Mouse (Mus musculus) right cerebral cortex, adult 2 months (tissue): Measurements from ENCODE around the gene Dnah8.

ENCODE experiments used
- DNase-seq, 2 experiments: peaks; one replicate each; pipeline ENCODE4 v3.0.0; 2021 to 2022; ENCODE audit warnings: low spot score in 2 of 2

Dnah8 gene

DNA sequence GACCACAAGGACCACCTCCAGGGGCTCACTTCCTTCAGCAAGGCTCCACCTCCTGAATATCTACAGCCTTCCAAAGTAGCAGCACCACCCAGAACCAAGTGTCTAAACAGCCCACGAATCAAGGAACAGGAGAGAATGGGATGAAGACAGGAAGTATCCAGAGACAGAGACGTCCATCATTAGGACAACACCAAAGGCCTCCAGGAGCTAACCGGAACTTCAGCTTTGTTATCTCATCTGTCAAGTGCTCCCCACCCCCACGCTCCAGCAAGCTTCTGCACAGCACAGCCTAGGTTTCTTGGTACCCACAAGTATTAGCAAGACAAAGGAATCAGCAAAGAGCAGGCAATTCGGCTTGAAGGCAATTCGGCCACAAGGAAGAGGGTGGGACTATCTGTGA is 254.5 kb downstream of the Dnah8 start:
- no peak for DNase-seq

DNA sequence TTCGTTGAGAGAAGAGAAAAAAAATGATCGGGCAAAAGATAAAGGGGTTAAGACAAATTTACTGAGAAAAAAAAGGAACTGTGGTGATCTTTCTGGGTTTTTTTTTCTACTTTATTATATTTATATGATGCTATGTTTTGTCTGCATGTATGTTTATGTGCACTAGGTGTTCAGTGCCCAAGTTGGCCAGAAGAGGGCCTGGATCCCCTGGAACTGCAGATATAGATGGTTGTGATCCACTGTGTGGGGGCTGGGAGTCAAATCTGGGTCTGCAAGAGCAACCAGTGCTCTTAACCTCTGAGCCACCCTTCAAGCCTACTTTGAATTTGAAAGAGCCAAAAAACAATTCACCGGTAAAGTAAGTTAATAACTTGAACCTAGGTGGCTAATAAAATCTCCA is 256.2 kb downstream of the Dnah8 start:
- DNase-seq: no peak

DNA sequence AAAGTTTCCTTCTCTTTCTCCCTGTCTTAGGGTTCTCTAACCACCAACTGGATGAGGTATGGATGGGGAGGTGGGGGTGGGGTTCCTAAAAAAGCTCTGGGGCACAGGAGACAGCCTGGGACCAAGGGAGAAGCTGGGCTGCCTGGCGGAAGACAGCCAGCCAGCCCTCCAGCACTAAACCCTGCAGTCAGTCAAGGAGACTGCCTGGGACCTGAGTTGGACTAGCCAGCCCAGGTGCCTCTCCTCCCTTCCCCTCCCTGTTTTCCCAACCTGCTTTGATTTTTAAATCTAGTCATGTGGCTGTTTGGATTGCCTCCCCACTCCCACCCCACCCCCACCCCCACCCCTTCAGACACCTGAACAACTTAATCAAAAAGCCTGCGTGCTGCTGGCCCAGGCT is 256.8 kb downstream of the Dnah8 start:
- DNase-seq: no peak

DNA sequence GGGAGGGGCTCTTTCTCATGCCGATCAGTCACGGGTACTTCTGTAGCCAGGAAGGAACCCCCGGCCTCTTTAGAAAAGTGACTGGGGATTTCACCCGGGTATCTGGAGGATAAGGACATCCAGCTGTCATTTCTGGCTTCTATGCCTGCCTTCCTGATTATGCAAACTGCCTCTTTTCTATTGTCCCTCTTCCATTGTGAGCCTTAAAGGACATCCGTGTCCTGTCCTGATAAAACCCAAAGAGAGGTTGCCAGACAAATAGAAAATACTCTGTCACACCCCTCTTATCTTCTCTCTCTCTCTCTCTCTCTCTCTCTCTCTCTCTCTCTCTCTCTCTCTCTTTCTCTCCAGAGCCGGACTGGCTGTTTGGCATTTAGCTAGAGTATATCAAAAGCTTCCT is 258.1 kb downstream of the Dnah8 start:
- DNase-seq: no peak

DNA sequence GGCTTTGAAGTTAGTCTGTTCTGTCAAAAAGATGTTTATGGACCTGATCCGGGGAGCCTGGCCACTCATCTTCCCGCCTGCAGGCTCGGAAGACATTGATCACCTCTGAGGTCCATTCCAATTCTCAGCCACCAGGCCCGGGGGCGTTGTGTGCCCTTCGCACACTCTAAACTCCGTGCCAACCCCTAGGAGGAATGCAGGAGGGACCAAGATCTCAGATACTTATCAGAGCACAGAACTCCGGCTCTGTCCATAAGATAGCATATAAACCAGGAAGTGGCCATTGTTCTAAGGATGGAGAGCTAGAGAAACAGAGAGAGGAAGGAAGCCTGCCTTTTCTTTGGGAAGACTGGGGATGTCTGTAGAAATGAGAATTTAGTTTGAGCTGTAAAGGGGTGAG is 259.4 kb downstream of the Dnah8 start:
- no peak for DNase-seq

DNA sequence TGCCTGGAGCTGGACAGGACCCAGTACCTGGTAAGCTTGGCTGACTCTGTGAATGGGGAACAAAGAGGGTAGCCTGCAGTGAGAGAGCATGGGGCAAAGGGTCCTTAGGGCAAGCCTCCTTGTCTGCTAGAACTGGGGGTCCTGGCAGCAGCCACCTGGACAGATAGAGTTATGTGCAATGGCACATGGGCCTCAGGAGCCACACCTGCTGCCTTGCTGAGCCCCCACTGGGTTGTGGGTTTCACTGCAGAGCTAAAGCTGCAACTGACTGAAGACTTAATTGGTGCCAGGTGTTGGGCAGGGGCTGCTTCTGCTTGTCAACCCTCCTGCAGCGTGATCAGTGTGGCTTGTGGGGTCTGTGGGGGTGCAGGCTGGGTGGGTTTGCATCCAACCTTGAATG is 267.9 kb downstream of the Dnah8 start:
- DNase-seq: no peak

DNA sequence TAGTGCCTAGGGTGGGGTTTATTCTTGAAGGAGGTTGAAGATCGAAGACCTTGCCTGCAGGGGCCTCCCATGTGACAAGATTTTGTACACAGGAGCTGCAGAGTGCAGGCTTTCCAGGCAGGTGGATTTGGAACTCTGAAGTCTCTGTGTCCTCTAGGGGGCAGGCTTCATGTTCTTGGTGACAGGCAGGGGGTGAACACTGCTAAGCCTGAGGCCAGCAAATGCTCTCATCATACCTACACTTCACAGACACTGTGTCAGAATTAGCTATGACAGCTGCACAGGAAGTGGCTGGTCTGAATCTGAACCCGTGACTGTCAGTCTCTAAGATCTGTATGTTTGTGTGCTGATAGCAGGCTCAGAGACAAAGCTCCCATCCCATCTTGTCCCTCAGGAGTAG is 268.6 kb downstream of the Dnah8 start:
- DNase-seq: peak in 1 of 2 experiments; percentile 13

DNA sequence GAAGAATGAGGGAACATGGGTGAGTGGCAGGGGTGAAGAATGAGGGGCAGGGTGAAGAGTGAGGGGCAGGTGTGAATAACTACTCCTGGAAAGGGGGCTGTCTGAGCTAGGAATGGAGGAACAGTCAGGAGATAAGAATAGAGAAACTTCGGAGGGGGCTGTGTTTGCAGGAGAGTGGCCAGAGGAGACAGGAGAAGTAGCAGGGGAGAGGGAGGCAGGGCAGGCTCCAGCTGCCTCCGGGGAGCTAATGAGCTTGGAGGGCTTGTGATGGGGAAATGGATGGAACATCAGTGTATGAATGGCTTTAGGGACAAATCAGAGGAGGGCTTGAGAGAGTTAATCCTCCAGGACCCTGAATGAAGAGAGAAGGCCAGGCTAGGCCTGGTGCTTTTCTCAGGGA is 272.9 kb downstream of the Dnah8 start:
- DNase-seq: no peak

DNA sequence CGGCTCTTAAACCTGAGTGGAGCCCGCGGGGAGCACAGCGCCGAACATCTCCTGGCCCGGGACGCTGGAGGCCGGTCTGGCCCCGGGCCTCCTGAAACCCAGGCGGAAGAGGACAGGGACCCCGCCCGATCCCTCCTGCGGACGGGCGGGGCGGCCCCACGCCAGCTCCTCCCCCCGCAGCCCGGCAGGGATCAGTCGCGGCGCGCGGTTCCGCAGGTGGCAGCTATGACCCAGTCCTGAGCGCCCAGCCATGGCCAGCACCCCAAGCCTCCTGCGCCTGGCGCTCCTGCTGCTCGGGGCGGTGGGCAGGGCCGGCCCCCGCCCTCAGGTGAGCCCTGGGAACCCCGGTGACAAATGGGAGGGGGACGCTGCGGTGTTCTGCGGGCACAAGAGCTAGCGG is 277.5 kb downstream of the Dnah8 start, which contains the start of gene Glp1r:
Glp1r (plus strand) TSS at position 191 of the 400 bp plus-strand sequence.
- DNase-seq: no peak

DNA sequence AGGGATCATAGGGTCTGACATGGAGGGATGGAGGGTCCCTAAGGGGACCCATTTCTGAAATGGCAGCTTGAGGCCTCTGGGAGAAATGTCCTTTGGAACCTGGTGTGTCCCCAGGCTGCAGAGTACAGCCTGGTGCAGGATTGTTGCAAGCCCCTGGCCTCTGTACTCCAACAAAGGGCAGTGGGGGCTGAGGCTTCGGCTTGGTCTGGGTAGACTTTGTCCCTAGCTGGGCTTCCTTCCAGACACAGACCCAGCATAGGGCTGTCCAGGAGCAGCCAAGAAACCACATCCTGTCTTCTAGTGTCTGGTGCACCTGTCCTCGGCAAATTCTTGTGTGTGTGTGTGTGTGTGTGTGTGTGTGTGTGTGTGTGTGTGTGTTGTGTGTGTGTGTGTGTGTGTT is 279.9 kb downstream of the Dnah8 start:
- no peak for DNase-seq

DNA sequence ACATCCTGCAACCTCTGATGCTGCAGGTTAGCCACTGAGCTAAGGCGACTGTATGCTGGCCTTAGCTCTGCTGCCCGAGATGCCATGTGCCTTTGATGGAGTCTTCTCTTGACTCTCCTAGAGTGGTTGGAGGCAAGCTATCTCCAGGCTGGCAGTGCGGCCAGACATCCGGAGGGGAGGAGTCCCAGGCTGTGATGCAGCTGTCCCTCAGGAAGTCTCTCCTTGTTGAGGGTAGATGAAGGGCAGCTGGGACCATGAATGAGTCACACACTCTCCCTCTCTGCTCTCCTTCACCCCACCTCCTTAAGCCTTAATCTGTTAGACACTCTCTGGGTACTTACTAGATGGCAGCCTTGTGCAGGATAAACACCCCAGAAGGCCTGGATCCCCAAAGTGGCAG is 283.4 kb downstream of the Dnah8 start:
- DNase-seq: no peak

DNA sequence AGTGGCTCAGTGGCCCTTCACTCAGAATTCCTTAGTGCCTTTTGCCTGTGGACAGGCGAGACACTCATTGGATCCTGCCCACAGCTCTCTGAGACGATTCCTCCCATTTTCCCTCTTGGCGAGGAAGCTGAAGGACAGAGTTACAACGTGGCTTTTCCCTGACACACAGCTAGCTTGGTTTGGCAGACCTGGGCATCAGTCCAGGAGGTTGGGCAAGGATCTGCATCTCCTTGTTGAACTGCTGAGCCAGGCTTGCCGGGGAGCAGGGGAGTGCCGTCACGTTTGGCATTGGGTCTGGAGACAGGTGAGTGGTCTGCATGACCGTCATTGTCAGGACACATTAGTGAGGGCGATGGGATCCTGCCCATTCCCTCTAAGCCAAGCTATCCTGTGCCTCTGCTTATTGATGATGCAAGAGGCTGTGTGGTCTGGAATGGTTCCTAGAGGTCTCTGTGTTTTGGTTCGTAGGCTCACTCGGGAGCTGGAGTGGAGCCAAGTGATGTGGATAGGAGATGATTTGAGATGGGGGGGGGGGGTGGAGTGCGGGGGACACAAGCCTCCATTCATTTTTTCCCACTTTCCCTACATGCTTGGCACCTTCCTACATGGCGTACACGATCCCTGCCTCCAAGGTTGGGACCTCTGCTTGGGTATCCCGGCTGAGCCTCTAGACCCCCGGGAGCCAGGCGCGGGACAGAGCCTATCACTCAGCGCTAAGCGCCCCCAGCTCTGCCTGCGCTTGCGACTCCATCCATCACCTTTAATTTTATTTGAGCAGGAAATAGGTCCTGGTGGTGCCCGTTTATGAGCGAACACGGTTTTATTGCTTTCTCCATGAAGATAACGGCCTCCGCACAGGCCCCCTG is 286.9 kb downstream of the Dnah8 start:
- DNase-seq: no peak

DNA sequence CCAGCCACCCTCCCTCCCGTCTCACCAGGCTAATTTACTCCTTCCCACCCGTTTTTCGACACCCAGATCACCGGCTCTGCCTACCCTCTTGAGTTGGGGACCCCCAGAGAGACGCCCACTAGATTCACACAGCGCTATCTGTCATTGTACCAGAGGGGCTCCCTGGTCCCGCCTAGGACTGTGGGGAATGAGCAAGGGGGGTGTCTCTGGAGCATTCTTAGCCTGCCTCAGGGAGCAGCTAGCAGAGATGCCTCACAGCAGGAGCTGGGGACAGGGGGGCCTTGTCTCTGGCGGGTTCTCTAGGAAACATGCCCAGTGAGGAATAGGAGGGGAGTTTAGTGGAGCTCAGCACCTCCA is 287.6 kb downstream of the Dnah8 start:
- no peak for DNase-seq

DNA sequence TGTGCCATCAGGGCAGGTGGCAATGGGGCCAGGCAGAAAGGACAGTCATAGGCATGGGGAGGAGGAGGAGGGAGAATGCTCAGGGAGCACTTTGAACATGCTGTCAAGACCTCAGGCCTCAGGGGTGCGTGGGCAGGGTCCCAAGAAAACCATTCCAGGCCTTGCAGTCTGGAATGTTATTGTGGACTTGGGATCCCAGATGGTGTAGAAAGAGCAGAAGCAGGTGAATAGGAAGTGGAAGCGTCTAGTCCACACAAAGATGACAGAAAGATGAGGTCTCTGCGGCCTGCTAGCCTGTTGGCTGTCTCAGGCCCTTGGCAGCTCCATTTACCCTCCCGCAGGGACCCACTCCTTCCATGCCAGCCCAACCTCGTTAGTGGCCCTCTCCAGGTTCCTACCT is 288.4 kb downstream of the Dnah8 start:
- DNase-seq: no peak

DNA sequence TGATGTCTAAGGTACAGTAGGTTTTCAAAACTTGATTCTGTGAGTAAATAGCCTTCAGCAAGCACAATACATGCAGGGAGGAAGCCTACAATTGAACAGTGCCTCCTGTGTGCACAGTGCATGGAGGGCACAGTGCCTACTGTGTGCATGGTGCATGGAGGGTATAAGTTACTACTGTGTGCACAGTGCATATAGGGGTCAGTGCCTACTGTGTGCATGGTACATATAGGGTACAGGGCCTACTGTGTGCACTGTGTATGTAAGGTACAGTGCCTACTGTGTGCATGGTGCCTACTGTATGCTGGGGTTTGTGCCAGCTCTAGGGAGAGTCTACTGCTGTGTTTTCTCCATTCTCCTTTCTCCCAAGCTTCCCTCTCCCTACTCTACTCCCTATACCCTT is 290.1 kb downstream of the Dnah8 start:
- DNase-seq: no peak

DNA sequence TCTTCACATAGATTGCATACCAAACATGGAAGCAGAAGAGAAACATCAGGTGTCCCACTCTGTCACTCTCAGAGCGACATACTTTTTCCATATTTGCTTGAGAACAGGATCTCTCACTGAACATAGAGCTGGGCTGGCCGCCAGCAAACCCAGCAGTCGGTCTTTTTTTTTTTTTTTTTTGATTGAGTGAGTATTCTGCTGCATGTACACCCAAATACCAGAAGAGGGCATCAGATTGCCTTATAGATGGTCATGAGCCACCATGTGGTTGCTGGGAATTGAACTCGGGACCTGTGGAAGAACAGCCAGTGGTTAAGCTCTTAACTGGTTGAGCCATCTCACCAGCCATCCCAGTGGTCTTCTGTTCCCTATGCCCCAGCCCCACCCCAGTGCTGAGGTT is 299.4 kb downstream of the Dnah8 start:
- no peak for DNase-seq
